In genomic region chr11:60537468-60538347, GRCm38 (mm10) we compare ENCODE assay signal across 8 mouse cellular contexts. TPM values are rescaled to one million over a fixed set of nuclear protein-coding genes. Genes with fewer than 3 reads are reported as not detected.
A peak's percentile ranks its signal among the peaks of the same experiment; 100 is the strongest.
DNase-seq lines count a peak whose midpoint lies in the region; ATAC-seq and TF ChIP-seq lines count a peak whose summit lies in the region.

No protein-coding gene starts in this region.

- H3K4me1 ChIP-seq in hindbrain, postnatal 0 days (ENCODE audit: insufficient read depth, low read length), result peaks cover 25% of the 10 kb centered on the region

- H3K4me3 ChIP-seq in gastrocnemius, adult 2 months, result peak overlapping the region; percentile 99
- peak overlapping the region; percentile 72 for H3K4me3 ChIP-seq in hindbrain, postnatal 0 days (ENCODE audit: low read length)
- peak overlapping the region; percentile 83 for H3K4me3 ChIP-seq in left cerebral cortex, adult 2 months

- no peaks in the 10 kb centered on the region for H3K27me3 ChIP-seq in hindbrain, postnatal 0 days (ENCODE audit: insufficient read depth, low read length)

- H3K4me2 ChIP-seq in hindbrain, postnatal 0 days (ENCODE audit: low read depth, low read length), result peak overlapping the region; percentile 100

- ATAC-seq in common myeloid progenitor, adult 5-6 weeks (replicated peaks; ENCODE audit: low read depth, poor library complexity, severe bottlenecking), result peak; percentile 86
- peak; percentile 94 for ATAC-seq in hindbrain, postnatal 0 days
- ATAC-seq in megakaryocyte, adult 5-6 weeks (ENCODE audit: poor library complexity, severe bottlenecking), result peak; percentile 84

- under 1% methylated on average over 83 of the region's 91 CpGs for WGBS in hindbrain, postnatal 0 days

- DNase-seq in ZHBTc4 (ENCODE audit: low read depth, low spot score), result peak; percentile 98
- DNase-seq in gastrocnemius, adult 2 months, result peak; percentile 98
- DNase-seq in hindbrain, postnatal 0 days (ENCODE audit: low spot score), result peak; percentile 98
- peak; percentile 91 to 96 for DNase-seq in left cerebral cortex, adult 2 months (ENCODE audit: extremely low spot score in 1 of 2, low spot score in 2 of 2)
- DNase-seq in right cerebral cortex, adult 2 months (ENCODE audit: low spot score in 2 of 2), result peak; percentile 97
- peak; percentile 97 for DNase-seq in urinary bladder, postnatal 14 days (ENCODE audit: low spot score)

- H3K9me3 ChIP-seq in hindbrain, postnatal 0 days (ENCODE audit: low read length), result no peaks in the 10 kb centered on the region

- peak overlapping the region; percentile 99 for H3K27ac ChIP-seq in gastrocnemius, adult 2 months
- H3K27ac ChIP-seq in hindbrain, postnatal 0 days, result peak overlapping the region; percentile 98
- H3K27ac ChIP-seq in left cerebral cortex, adult 2 months, result peak overlapping the region; percentile 99

- intact Hi-C loops in gastrocnemius, adult 2 months (cut with DNase I), result no loop called here
- intact Hi-C loops in left cerebral cortex, adult 2 months (cut with DNase I), result loop anchor here (2.0 to 5.0 kb wide), 4 partner anchors 80 to 185 kb away; partner anchors contain the start of genes Drc3, Gid4, Llgl1 and Tom1l2

- H3K36me3 ChIP-seq in hindbrain, postnatal 0 days (ENCODE audit: insufficient read depth, low read length), result no peaks in the 10 kb centered on the region

- peak overlapping the region; percentile 87 for H3K9ac ChIP-seq in hindbrain, postnatal 0 days (replicated peaks; ENCODE audit: low read length)

- TF ChIP-seq CTCF in gastrocnemius, adult 2 months (IDR thresholded peaks at IDR 0.05), result no peak
- TF ChIP-seq CTCF in hindbrain, postnatal 0 days (IDR thresholded peaks at IDR 0.05; ENCODE audit: low read depth), result peak; percentile 36; the same call in 1 of the 2 replicates
- no peak; the same call in 1 of the 2 replicates for TF ChIP-seq CTCF in left cerebral cortex, adult 2 months (IDR thresholded peaks at IDR 0.05)

RNA-seq across cellular contexts. Expression of gene Alkbh5, which starts 1.5 kb away (rescaled TPM):
- 30.4 and 31.4 TPM in 2 replicates for total RNA-seq in common myeloid progenitor, adult 5-6 weeks (2017)
- total RNA-seq in gastrocnemius, adult 2 months (2021), result 100 to 1,000 TPM; 115 to 122 TPM
- total RNA-seq in hindbrain, postnatal 0 days (2014; rRNA removed), result 34.1 and 42.4 TPM in 2 replicates
- 23.1 and 23.6 TPM in 2 replicates for polyA plus RNA-seq in hindbrain, postnatal 0 days (2015; fragmentation: Nextera tagmentation; extraction: Ambion mirVana)
- 10 to 100 TPM; 56.2 to 58.2 TPM for total RNA-seq in left cerebral cortex, adult 2 months (2021)
- 23.5 and 24.1 TPM in 2 replicates for total RNA-seq in megakaryocyte, adult 5-6 weeks (2015)
- 21.6 and 26.5 TPM in 2 replicates for total RNA-seq in megakaryocyte, adult 5-6 weeks (2017)

Comparison
In these comparisons a context has a peak if more than half of its experiments do, and no peak if none do; other contexts are left out.
1. Peak in every context shown above with its lines: DNase-seq, ATAC-seq, H3K4me3 ChIP-seq and H3K27ac ChIP-seq.